Mouse (Mus musculus) lung, postnatal 25 days (tissue): Measurements from ENCODE around the gene Trim7.
A peak's percentile ranks its signal among the peaks of the same experiment; 100 is the strongest.
"Not testable (repeated sequence)": the region's sequence is repeated elsewhere in the genome, so short reads cannot be mapped to it uniquely, and the experiment has no call there.

Source experiments
- DNase-seq: peaks from one replicate; pipeline ENCODE4 v3.0.0; 2022; ENCODE audit warnings: low spot score

Trim7 gene

GRCm38 (mm10) chr11:48825979-48826751 lies at the start of gene Trim7, which contains the start of gene Gm12184:
Gene Trim7, plus strand, starts transcription at chr11:48826140.
Gene Gm12184, minus strand, starts transcription at chr11:48826655.
- not testable (repeated sequence) for DNase-seq

- DNase-seq = no peak
Observed at GRCm38 (mm10) chr11:48776664-48777063, 49.3 kb upstream of the Trim7 start.

GRCm38 (mm10) chr11:48777303-48777702 lies 48.6 kb upstream of the Trim7 start:
- DNase-seq = no peak

- peak; percentile 58 for DNase-seq
Observed at GRCm38 (mm10) chr11:48779450-48779849, 46.5 kb upstream of the Trim7 start.

- no peak for DNase-seq
Observed at GRCm38 (mm10) chr11:48782243-48782642, 43.7 kb upstream of the Trim7 start.

- peak; percentile 77 for DNase-seq
Observed at GRCm38 (mm10) chr11:48787455-48788211, 38.3 kb upstream of the Trim7 start.

GRCm38 (mm10) chr11:48788311-48789089 lies 37.4 kb upstream of the Trim7 start:
- DNase-seq = peak; percentile 86

GRCm38 (mm10) chr11:48789215-48789614 lies 36.7 kb upstream of the Trim7 start:
- no peak for DNase-seq

- peak; percentile 87 for DNase-seq
Observed at GRCm38 (mm10) chr11:48789973-48790823, 35.7 kb upstream of the Trim7 start.

- no peak for DNase-seq
Observed at GRCm38 (mm10) chr11:48790946-48791345, 35.0 kb upstream of the Trim7 start.

GRCm38 (mm10) chr11:48791894-48792293 lies 34.0 kb upstream of the Trim7 start:
- not testable (repeated sequence) for DNase-seq

GRCm38 (mm10) chr11:48793184-48793583 lies 32.8 kb upstream of the Trim7 start:
- DNase-seq = no peak

- no peak for DNase-seq
Observed at GRCm38 (mm10) chr11:48795221-48795620, 30.7 kb upstream of the Trim7 start.

- DNase-seq = no peak
Observed at GRCm38 (mm10) chr11:48796290-48796689, 29.6 kb upstream of the Trim7 start.

- no peak for DNase-seq
Observed at GRCm38 (mm10) chr11:48797287-48797686, 28.7 kb upstream of the Trim7 start.

- no peak for DNase-seq
Observed at GRCm38 (mm10) chr11:48798308-48798707, 27.6 kb upstream of the Trim7 start.

- DNase-seq = no peak
Observed at GRCm38 (mm10) chr11:48798984-48799920, 26.7 kb upstream of the Trim7 start.

- peak; percentile 90 for DNase-seq
Observed at GRCm38 (mm10) chr11:48799921-48800701, 25.8 kb upstream of the Trim7 start, which contains the start of gene Rack1. Gene Rack1, plus strand, starts transcription at chr11:48800332.
